Mouse (Mus musculus): Measurements from ENCODE around the gene Aebp2.

- TF ChIP-seq CTCF (IDR thresholded peaks at IDR 0.05; ENCODE audit: borderline replicate concordance, insufficient read depth, low read depth, low read length): no peak
- TF ChIP-seq POLR2A (IDR thresholded peaks at IDR 0.05; ENCODE audit: borderline replicate concordance, insufficient read depth, low read length): no peak
Measured at GRCm38 (mm10) chr6:140642010-140642409, 19.5 kb downstream of the Aebp2 start.
